Mouse (Mus musculus): Measurements from ENCODE around the gene Klc2.

- TF ChIP-seq ZC3H11A (IDR thresholded peaks at IDR 0.05; ENCODE audit: low read depth, low read length), result no peak
- TF ChIP-seq CHD2 (IDR thresholded peaks at IDR 0.05; ENCODE audit: low read length), result no peak
Measured at GRCm38 (mm10) chr19:5079279-5079678, 39.1 kb downstream of the Klc2 start.
